Mouse (Mus musculus): ENCODE results near the gene Prdx2.

DNA sequence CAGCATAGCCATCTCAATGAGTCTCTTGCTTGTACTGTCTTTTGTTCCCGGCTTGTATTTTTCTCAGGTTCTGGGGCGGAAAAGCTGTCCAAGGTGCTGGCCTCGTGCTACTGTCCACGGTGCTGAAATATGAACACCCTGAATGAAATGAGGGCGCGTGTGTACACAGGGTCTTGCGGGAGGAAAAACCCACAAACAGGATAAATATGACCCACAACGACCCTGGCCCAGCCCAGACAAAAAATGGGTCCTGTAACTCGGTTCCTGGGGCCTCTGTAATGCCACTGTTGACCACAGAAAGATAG, 22.2 kb upstream of the Prdx2 start:
- TF ChIP-seq EP300 (IDR thresholded peaks at IDR 0.05) (no peak), CTCF (IDR thresholded peaks at IDR 0.05) (no peak)
